ENCODE assay signal across 8 mouse cellular contexts in the genomic region with DNA sequence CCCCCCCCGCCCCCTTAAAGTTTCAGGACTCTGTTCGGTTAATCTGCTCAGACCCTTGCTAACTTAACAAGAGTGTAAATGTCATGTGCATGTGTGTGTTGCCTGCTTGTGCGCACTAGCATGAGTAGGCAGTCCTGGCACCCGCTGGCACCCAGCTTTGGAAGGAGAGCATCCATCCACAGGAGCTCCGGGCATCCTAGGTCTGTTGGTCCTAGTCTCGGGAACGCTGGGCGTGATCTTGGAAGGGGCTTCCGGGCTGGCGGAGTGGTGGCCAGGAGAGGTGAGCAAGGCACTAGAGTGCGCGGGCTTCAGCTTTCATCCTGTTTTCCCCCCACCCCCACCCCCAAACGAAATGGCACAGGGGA. TPM values are rescaled to one million over a fixed set of nuclear protein-coding genes. Genes with fewer than 3 reads are reported as not detected.
DNase-seq lines count a peak whose midpoint lies in the region; ATAC-seq lines count a peak whose summit lies in the region.

A gene (plus strand): TSS at position 144 of the 365 bp plus-strand sequence.

- H3K27ac ChIP-seq in brown adipose tissue, adult 24 weeks (replicated peaks; ENCODE audit: low read depth, low read length), result peak within 1 kb of the TSS; percentile 64
- H3K27ac ChIP-seq in forebrain, embryonic 13.5 days, result peak within 1 kb of the TSS; percentile 94
- peak within 1 kb of the TSS; percentile 88 for H3K27ac ChIP-seq in intestine, embryonic 15.5 days

- peak within 1 kb of the TSS; percentile 74 for H3K4me3 ChIP-seq in brown adipose tissue, adult 24 weeks (ENCODE audit: insufficient read depth, low read depth, low read length)
- H3K4me3 ChIP-seq in forebrain, embryonic 13.5 days, result peak within 1 kb of the TSS; percentile 68
- H3K4me3 ChIP-seq in intestine, embryonic 15.5 days (replicated peaks), result peak within 1 kb of the TSS; percentile 63

- peak; percentile 58 for ATAC-seq in forebrain, embryonic 13.5 days
- ATAC-seq in intestine, embryonic 15.5 days, result peak; percentile 69

- H3K4me1 ChIP-seq in brown adipose tissue, adult 24 weeks (ENCODE audit: control insufficient read depth, insufficient read depth, insufficient read length, low read length), result no peaks in the 10 kb centered on the region
- peaks cover 25% of the 10 kb centered on the region for H3K4me1 ChIP-seq in forebrain, embryonic 13.5 days
- peaks cover 6% of the 10 kb centered on the region; the same call in 1 of the 2 replicates for H3K4me1 ChIP-seq in intestine, embryonic 15.5 days (replicated peaks)

- no peaks in the 10 kb centered on the region for H3K9me3 ChIP-seq in forebrain, embryonic 13.5 days (replicated peaks)
- H3K9me3 ChIP-seq in intestine, embryonic 15.5 days, result no peaks in the 10 kb centered on the region

- intact Hi-C loops in left cerebral cortex, postnatal 4 days (cut with DNase I), result loop anchor here (5.0 to 10.0 kb wide), 2 partner anchors 74 to 94 kb away; no protein-coding TSS in a partner anchor

- H3K27me3 ChIP-seq in forebrain, embryonic 13.5 days, result no peaks in the 10 kb centered on the region
- no peaks in the 10 kb centered on the region for H3K27me3 ChIP-seq in intestine, embryonic 15.5 days (replicated peaks)

- peak within 1 kb of the TSS; percentile 85 for H3K4me2 ChIP-seq in forebrain, embryonic 13.5 days
- peak within 1 kb of the TSS; percentile 94 for H3K4me2 ChIP-seq in intestine, embryonic 15.5 days (replicated peaks)

- H3K9ac ChIP-seq in forebrain, embryonic 13.5 days, result peak within 1 kb of the TSS; percentile 74
- H3K9ac ChIP-seq in intestine, embryonic 15.5 days, result peak within 1 kb of the TSS; percentile 65

- no peaks in the 10 kb centered on the region; the same call in 1 of the 2 replicates for H3K36me3 ChIP-seq in forebrain, embryonic 13.5 days (ENCODE audit: poor library complexity, severe bottlenecking)
- H3K36me3 ChIP-seq in intestine, embryonic 15.5 days, result no peaks in the 10 kb centered on the region

- WGBS in forebrain, embryonic 13.5 days, result 1% methylated on average over 13 of the region's 13 CpGs
- under 1% methylated on average over 13 of the region's 13 CpGs for WGBS in intestine, embryonic 15.5 days

- peak; percentile 56 for DNase-seq in layer of hippocampus, adult 11-12 months (ENCODE audit: low spot score)
- DNase-seq in layer of hippocampus, adult 9-10 months (ENCODE audit: low spot score), result no peak
- peak; percentile 68 for DNase-seq in left cerebral cortex, postnatal 4 days
- peak; percentile 75 for DNase-seq in mesoderm, embryonic 11.5 days (ENCODE audit: low read depth, low spot score)
- peak; percentile 17 to 33 for DNase-seq in spleen, postnatal 14 days (ENCODE audit: low spot score in 2 of 2)

RNA-seq across cellular contexts. Expression of the gene that starts here (rescaled TPM):
- 2.4 and 3.3 TPM in 2 replicates for polyA plus RNA-seq in brown adipose tissue, adult 24 weeks (2012; ENCODE audit: insufficient read depth, insufficient read length, missing spikeins)
- 46.5 and 47.3 TPM in 2 replicates for polyA plus RNA-seq in forebrain, embryonic 13.5 days (2015; fragmentation: Nextera tagmentation; extraction: Ambion mirVana)
- polyA plus RNA-seq in intestine, embryonic 15.5 days (2015; fragmentation: Nextera tagmentation; extraction: Ambion mirVana), result 19.6 and 20.2 TPM in 2 replicates
- total RNA-seq in left cerebral cortex, postnatal 4 days (2021), result 10 to 100 TPM; 52.7 to 58.4 TPM
